Mouse (Mus musculus): ENCODE measurements around the gene Fmo5. TPM values are rescaled to one million over a fixed set of nuclear protein-coding genes. Genes with fewer than 3 reads are reported as not detected.

Gene Fmo5
- 0.25 and 0.55 TPM in 2 replicates for total RNA-seq (2012; rRNA removed)
- 0.40 and 0.41 TPM in 2 replicates for total RNA-seq (2014; rRNA removed)
- polyA plus RNA-seq (2012; ENCODE audit: insufficient read length, low read depth) = 0.39 and 0.60 TPM in 2 replicates

- in situ Hi-C loops (cut with MboI; ENCODE audit: low pct_ligation_motif_present, low pct_unique_long_range_greater_than_20kb, low sequenced_read_pairs) = no loop called here
Observed at GRCm38 (mm10) chr3:97628391-97629001, at the start of gene Fmo5. TSS of gene Fmo5 (plus strand) at chr3:97628804.

GRCm38 (mm10) chr3:97585383-97586160, 43.0 kb upstream of the Fmo5 start:
- H3K4me1 ChIP-seq (ENCODE audit: control insufficient read depth in 1 of 2, insufficient read depth in 2 of 2) = no peaks in the 10 kb centered on the region
- TF ChIP-seq SMC3 (IDR thresholded peaks at IDR 0.05; ENCODE audit: low read depth, low read length) = peak; percentile 65
- TF ChIP-seq NRF1 (IDR thresholded peaks at IDR 0.05; ENCODE audit: low read depth, low read length) = no peak
- peak; percentile 68 to 83 for TF ChIP-seq CTCF (conservative IDR thresholded peaks at IDR 0.05 in 1 of 2, IDR thresholded peaks at IDR 0.05 in 1 of 2; ENCODE audit: low read depth in 2 of 2, low read length in 2 of 2)
- peak; percentile 81 for TF ChIP-seq RAD21 (IDR thresholded peaks at IDR 0.05; ENCODE audit: low read depth, low read length)
- H3K79me2 ChIP-seq (replicated peaks; ENCODE audit: control insufficient read depth, extremely low read depth, insufficient read depth, poor library complexity, severe bottlenecking) = no peaks in the 10 kb centered on the region
- dilution Hi-C loops (cut with MboI; ENCODE audit: extremely low pct_ligation_motif_present, extremely low pct_unique_long_range_greater_than_20kb, low sequenced_read_pairs) (no loop called here), in situ Hi-C loops (cut with MboI; ENCODE audit: low pct_ligation_motif_present, low pct_unique_long_range_greater_than_20kb, low sequenced_read_pairs) (loop anchor here (25.0 kb wide), 1 partner anchor 648 kb away; the partner anchor contains the start of gene Gja8)
- H3K4me3 ChIP-seq (replicated peaks in 1 of 3; ENCODE audit: low read depth in 2 of 3, low read length in 2 of 3, poor library complexity in 1 of 3) = no peak overlapping the region
- H3K36me3 ChIP-seq (replicated peaks in 1 of 2; ENCODE audit: control insufficient read depth in 1 of 2, insufficient read depth in 1 of 2, low read length in 1 of 2) = peaks cover 50 to 94% of the 10 kb centered on the region in 2 experiments
- no peaks in the 10 kb centered on the region for H3K27me3 ChIP-seq (replicated peaks)
- peak; percentile 82 for DNase-seq (ENCODE audit: extremely low read depth)
- peaks cover 3% of the 10 kb centered on the region for H3K9me3 ChIP-seq (replicated peaks; ENCODE audit: low read length)
- no peak overlapping the region for H3K27ac ChIP-seq (ENCODE audit: insufficient read depth, low read depth)
- no peak overlapping the region for H3K9ac ChIP-seq (ENCODE audit: insufficient read depth, low read depth)
- no peak overlapping the region for H3K4me2 ChIP-seq (ENCODE audit: insufficient read depth, low read depth, poor library complexity, severe bottlenecking)

More at GRCm38 (mm10) chr3:97628391-97629001, at the start of gene Fmo5:
- Histone ChIP-seq H3K9ac (ENCODE audit: insufficient read depth, low read depth) (peak within 1 kb of the TSS; percentile 51), H3K27ac (ENCODE audit: insufficient read depth, low read depth) (no peak within 1 kb of the TSS), H3K4me2 (ENCODE audit: insufficient read depth, low read depth, poor library complexity, severe bottlenecking) (peak within 1 kb of the TSS; percentile 72), H3K79me2 (replicated peaks; ENCODE audit: control insufficient read depth, extremely low read depth, insufficient read depth, poor library complexity, severe bottlenecking) (no peaks in the 10 kb centered on the region), H3K36me3 (replicated peaks in 1 of 2; ENCODE audit: control insufficient read depth in 1 of 2, insufficient read depth in 1 of 2, low read length in 1 of 2) (no peaks in the 10 kb centered on the region), H3K27me3 (replicated peaks) (no peaks in the 10 kb centered on the region), H3K4me1 (ENCODE audit: control insufficient read depth in 1 of 2, insufficient read depth in 2 of 2) (peaks cover 4 to 14% of the 10 kb centered on the region in 2 experiments; a peak in 2 of 4 replicates), H3K9me3 (replicated peaks; ENCODE audit: low read length) (no peaks in the 10 kb centered on the region), H3K4me3 (replicated peaks in 1 of 3; ENCODE audit: low read depth in 2 of 3, low read length in 2 of 3, poor library complexity in 1 of 3) (peak within 1 kb of the TSS; percentile 41 to 52 (median 51))
- peak; percentile 59 for DNase-seq (ENCODE audit: extremely low read depth)
- TF ChIP-seq BHLHE40 (IDR thresholded peaks at IDR 0.05; ENCODE audit: low read depth, low read length) (no peak), ETS1 (conservative IDR thresholded peaks at IDR 0.05; ENCODE audit: low read depth, low read length) (no peak), IRF4 (IDR thresholded peaks at IDR 0.05; ENCODE audit: low read depth, low read length) (no peak), MYC (IDR thresholded peaks at IDR 0.05; ENCODE audit: low read depth, low read length) (no peak), USF1 (IDR thresholded peaks at IDR 0.05; ENCODE audit: low read depth, low read length) (no peak), JUN (IDR thresholded peaks at IDR 0.05; ENCODE audit: insufficient read depth, low read depth, low read length) (no peak), NRF1 (IDR thresholded peaks at IDR 0.05; ENCODE audit: low read depth, low read length) (no peak), ELF1 (IDR thresholded peaks at IDR 0.05; ENCODE audit: low read depth, low read length) (peak; percentile 82), SIN3A (IDR thresholded peaks at IDR 0.05; ENCODE audit: low read length) (peak; percentile 84), ZC3H11A (IDR thresholded peaks at IDR 0.05; ENCODE audit: low read depth, low read length) (no peak), MAX (IDR thresholded peaks at IDR 0.05; ENCODE audit: low read length) (no peak), JUND (conservative IDR thresholded peaks at IDR 0.05; ENCODE audit: low read depth, low read length) (no peak), PAX5 (IDR thresholded peaks at IDR 0.05; ENCODE audit: low read length) (no peak), HCFC1 (IDR thresholded peaks at IDR 0.05; ENCODE audit: low read depth, low read length) (peak; percentile 29), MXI1 (IDR thresholded peaks at IDR 0.05; ENCODE audit: low read depth, low read length) (no peak), E2F4 (IDR thresholded peaks at IDR 0.05; ENCODE audit: insufficient replicate concordance, low read depth, low read length) (no peak), CTCF (conservative IDR thresholded peaks at IDR 0.05 in 1 of 2, IDR thresholded peaks at IDR 0.05 in 1 of 2; ENCODE audit: low read depth in 2 of 2, low read length in 2 of 2) (no peak), POLR2A (IDR thresholded peaks at IDR 0.05; ENCODE audit: low read depth, low read length) (peak; percentile 64), MAFK (IDR thresholded peaks at IDR 0.05; ENCODE audit: insufficient replicate concordance, low read length) (no peak), EP300 (IDR thresholded peaks at IDR 0.05; ENCODE audit: low read length) (no peak), USF2 (conservative IDR thresholded peaks at IDR 0.05; ENCODE audit: low read depth, low read length) (no peak), KAT2A (IDR thresholded peaks at IDR 0.05; ENCODE audit: insufficient replicate concordance, low read length) (no peak), SMC3 (IDR thresholded peaks at IDR 0.05; ENCODE audit: low read depth, low read length) (no peak), UBTF (IDR thresholded peaks at IDR 0.05; ENCODE audit: low read depth, low read length) (no peak), TCF12 (IDR thresholded peaks at IDR 0.05; ENCODE audit: low read depth, low read length) (peak; percentile 36; the same call in 1 of the 2 replicates), ZKSCAN1 (IDR thresholded peaks at IDR 0.05; ENCODE audit: borderline replicate concordance, low read depth, low read length) (no peak), RAD21 (IDR thresholded peaks at IDR 0.05; ENCODE audit: low read depth, low read length) (no peak), GABPA (IDR thresholded peaks at IDR 0.05; ENCODE audit: insufficient replicate concordance, low read depth, low read length) (no peak), TBP (conservative IDR thresholded peaks at IDR 0.05; ENCODE audit: low read depth, low read length) (0 out of 2 replicates have a peak, but pooled peaks have one; percentile 43), POLR2AphosphoS2 (IDR thresholded peaks at IDR 0.05; ENCODE audit: low read depth, low read length) (no peak), RCOR1 (conservative IDR thresholded peaks at IDR 0.05; ENCODE audit: low read depth, low read length) (no peak), CHD1 (IDR thresholded peaks at IDR 0.05; ENCODE audit: low read depth, low read length) (no peak)
- dilution Hi-C loops (cut with MboI; ENCODE audit: extremely low pct_ligation_motif_present, extremely low pct_unique_long_range_greater_than_20kb, low sequenced_read_pairs) = no loop called here
